Mouse (Mus musculus) urinary bladder, postnatal 4 days (tissue): Measurements from ENCODE around the gene Hsd17b1.

Experiments used
- DNase-seq, 2 experiments: peaks; one replicate each; pipeline ENCODE4 v3.0.0; 2021 to 2022; ENCODE audit warnings: low spot score in 2 of 2

Hsd17b1 gene

DNA sequence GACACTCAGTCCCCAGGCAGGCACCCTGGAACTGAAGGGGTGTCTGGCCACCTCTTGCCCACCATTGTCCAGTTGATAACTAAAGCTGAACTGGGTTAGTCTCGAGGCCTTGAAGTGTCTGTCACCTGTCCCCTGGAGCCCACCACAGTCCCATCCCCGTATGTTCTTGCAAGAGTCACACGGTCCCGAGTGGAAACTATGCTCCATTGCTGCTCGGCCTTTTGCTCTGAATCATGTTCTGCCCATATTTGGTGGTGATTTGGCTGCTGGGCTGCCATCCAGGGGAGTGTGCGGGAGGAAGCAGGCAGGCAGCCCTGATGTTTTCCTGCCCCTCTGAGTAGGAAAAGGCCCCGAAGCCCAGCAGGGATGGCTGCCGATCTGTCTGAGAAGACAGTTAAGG, 18.1 kb upstream of the Hsd17b1 start:
- DNase-seq: peak; percentile 73 to 80

DNA sequence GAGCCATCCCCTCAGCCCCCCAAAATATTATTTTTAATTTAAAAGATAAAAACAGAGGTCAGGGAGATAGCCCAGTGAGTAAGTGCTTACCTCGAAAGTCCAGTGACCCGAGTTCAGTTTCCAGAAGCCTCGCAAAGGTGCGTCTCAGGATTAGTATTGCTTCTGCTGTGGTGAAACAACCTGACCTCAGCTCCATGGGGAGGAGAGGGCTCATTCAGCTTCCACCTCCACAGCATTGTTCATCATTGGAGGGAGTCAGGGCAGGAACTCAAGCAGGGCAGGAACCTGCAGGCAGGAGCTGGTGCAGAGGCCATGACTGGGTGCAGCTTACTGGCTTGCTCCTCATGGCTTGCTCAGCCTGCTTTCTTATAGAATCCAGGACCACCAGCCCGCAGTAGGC, 17.2 kb upstream of the Hsd17b1 start:
- no peak for DNase-seq

DNA sequence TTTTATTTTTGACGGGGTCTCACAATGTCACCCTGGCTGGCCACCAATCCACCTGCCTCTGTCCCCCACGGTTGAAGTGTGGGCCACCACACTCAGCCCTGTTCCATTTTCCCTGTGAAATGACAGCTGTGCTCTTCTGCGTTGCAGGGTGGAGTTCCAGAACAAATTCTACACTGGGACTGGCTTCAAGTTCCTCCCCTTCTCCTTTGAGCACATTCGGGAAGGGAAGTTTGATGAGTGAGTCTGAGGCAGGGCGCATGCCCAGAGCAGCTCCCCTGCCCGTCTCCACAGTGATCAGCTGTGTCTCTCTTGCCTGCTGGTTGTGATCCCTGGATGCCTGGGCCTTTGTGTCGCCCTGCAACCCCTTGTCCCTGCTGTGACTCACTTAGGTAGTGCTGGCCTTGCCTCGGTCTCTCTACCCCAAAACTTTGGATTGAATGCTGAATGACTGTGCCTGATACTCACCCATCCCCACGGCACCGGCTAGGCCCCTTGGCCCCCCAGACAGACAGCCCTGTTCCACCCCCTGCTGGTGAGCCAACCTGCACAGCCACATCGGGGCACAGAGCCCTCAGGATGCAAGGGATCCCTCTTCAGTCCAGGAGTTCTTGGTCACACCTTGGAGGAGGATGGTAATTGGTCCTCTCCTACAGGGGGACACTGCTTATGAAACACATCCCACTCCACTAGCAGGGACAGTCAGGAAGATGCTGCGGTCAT, 15.9 kb upstream of the Hsd17b1 start:
- DNase-seq: peak in 1 of 2 experiments; percentile 63

DNA sequence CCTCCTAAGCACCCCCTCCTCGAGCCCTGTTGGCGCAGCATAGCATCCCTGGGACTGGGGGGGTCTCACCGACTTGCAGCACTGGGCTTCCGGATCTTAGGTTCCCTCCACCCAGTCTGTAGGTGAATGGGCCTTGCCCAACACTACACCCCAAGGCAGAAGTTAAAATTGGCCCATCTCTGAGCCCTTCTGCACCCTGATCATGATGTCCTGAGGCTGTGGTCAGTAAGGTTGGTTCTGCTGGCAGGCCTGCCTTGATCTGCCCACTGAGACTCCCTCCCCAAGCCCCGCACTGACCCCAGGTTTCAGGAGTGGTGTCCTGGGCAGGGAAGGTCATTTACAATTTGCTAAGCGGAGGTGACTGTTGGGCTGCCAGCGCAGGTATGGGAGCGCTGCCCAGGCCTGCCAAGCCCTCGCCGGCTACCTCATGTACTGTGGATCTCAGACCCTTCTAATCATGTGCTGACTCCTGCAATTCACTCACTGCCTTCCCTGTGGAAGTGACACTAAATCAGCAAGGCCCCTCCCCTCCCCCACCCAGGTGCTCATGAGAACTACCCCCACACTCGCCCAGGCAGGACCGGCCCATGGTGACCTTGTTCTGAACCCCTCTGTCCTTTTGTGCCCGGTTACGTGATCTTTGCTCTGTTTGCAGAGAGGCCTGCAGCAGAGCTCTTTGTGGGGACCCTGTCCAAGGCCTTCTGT, 15.1 kb upstream of the Hsd17b1 start:
- no peak for DNase-seq

DNA sequence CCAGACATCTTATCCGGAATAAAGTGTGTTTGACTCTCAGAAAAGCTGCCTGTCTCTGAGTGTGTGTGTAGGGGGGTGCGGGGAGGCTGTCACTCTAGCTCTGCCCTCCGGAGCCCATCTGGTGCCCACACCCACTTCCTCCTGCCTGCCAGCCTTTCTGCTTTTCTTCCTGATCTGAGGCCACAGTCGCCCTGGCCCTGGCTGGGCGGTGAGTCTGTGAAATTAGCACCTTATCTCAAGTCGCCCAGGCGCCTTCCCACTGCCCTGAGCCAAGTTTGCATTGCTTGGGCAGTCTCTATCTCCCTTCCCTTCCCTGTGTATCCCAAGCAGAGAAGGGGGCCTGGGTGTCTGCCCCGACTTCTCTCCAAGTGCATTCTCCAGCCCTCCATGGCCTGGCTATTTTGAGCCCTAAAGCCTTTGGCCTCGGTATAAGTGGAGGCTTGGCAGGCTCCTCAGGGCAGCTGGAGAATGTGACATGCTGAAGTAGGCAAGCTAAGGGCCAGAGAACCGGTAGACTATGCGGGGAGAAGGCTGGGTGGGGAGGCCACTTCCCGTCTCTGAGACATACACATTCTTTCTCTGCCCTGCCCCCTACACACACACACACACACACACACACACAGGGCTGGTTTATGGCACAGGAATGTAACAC, 14.4 kb upstream of the Hsd17b1 start:
- DNase-seq: peak in 1 of 2 experiments; percentile 73

DNA sequence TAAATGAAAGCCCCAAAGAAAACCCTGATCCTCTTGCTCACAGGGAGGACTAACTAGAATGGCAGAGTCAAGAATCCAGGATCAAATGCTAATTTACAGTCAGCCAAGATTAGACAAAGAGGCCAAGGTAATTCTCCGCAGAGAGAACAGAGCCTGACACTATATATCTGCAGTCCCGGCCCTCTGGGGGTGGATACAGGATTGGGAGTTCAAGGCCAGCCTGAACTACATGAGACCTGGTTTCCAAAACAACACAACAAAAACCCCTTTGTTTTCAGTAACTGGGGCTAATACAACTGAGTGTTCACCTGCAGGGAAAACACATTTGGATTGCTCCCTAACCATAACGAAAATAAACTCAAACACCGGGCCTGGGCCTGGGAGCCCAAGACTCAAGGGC, 13.7 kb upstream of the Hsd17b1 start:
- no peak for DNase-seq

DNA sequence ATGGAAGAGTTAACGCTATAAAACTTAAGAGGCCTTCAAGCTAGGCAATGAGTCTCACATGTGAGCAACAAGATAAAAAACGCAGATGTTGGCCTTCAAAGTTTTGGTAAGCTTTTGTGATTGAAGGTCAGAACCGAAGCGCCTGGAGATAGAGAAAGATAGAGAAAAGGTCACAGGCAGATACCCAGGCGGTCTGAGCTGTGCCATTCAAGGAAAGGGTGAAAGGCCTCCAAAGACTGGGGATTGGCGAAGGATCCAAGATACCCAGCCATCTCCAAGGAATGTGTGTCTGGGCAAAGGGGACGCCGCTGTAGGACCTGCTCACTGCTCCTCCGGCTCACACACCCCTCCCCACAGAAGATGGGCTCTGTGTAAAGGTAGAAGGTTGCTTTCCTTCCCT, 13.2 kb upstream of the Hsd17b1 start:
- DNase-seq: no peak

DNA sequence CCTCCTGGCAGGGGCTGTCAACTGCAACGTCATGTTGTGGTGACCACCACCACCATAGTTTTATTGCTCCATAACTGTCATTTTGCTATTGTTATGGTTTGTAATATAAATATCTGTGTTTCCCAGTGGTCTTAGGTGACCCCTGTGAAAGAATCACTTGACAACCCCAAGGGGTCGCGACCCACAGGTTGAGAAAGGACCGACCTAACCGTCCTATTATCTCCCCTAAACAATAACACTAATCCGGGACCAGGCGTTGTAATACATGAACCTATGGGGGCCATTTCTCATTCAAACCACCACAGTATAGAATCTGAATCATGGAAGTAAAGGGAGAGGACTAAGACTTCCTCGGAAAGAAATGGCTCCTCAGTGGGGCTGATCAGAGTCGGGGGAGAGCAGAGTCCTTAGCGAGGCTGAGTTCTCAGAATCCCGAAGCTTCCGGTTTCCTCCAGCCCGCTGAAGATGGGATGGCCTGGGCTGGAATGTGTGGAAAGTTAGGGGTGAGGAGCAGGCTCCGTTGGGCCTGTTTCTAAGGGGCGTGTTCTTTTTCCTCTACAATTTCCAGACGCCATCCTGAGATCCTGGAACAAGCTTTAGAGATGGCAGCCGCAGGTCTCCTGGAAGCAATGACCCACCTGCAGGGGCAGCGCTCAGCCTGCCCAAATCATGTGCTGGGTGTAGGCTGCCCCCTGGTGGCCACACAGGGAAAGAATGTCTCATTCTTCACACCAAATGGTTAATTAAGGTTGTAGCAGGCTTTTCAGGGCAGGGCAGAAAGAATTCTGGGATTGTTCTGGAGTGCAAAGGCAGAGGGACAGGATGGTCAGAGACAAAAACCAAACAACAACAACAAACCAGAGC, 11.4 kb upstream of the Hsd17b1 start:
- DNase-seq: peak; percentile 78 to 89

DNA sequence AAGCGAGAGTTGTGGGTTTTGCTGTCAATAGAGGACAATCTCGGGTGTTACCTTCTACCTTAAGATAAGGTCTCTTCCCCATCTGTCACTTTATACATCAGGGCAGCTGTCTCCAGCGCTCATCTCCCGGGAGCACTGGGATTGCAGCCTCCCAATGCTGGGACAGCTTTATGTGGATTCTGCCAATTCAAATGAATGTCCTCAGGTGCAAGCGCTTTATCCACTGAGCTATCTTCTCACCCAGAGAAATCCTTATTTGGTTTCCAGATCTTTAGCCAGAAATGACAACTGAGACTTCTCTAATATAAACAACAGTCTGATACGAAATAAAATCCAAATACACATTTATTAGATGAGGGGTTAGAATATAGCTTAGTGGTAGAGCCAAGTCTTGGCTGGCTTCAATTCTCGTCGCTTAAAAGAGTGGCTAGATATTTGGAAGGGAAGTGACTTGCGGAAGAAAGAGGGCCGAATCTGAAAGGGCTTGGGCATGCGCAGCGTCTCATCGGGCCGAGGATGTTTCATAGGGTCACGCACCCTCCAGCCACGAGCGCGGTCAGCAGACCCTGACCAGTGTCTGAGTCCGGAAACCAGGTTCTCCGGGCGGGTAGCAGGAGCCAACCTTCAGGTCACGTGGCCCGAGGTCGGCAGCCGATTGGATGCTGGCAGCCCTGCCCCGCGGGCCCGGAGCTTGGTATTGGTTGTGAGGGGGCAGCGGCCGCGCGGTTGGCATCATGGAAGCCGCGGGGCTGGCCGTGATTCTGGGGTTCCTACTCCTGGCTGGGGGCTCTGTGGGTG, 8.6 kb upstream of the Hsd17b1 start, which contains the start of gene Naglu:
Naglu (plus strand) TSS at position 622 of the 798 bp plus-strand sequence.
- peak; percentile 94 to 96 for DNase-seq

DNA sequence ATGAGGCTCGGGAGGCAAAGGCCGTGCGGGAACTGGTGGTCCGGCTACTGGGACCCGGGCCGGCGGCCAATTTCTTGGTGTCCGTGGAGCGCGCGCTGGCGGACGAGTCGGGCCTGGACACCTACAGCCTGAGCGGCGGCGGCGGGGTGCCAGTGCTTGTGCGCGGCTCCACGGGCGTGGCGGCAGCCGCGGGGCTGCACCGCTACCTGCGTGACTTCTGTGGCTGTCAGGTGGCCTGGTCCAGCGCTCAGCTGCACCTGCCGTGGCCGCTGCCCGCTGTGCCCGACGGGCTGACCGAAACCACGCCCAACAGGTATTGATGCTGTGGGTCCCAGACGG, 8.1 kb upstream of the Hsd17b1 start:
- DNase-seq: no peak

DNA sequence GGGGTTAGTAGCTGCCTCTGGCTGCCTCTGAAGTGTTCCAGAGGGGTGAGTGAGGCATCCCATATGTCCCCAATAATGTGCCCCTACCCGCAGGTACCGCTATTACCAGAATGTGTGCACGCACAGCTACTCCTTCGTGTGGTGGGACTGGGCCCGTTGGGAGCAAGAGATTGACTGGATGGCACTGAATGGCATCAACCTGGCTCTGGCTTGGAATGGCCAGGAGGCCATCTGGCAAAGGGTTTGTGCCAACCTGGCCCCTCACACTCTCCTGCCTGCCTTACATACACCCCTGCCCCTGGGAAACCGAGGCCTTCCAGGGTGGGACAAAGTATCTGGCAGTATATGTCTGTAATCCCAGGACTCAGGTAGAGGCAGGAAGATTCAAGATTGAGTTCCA, 7.2 kb upstream of the Hsd17b1 start:
- no peak for DNase-seq

DNA sequence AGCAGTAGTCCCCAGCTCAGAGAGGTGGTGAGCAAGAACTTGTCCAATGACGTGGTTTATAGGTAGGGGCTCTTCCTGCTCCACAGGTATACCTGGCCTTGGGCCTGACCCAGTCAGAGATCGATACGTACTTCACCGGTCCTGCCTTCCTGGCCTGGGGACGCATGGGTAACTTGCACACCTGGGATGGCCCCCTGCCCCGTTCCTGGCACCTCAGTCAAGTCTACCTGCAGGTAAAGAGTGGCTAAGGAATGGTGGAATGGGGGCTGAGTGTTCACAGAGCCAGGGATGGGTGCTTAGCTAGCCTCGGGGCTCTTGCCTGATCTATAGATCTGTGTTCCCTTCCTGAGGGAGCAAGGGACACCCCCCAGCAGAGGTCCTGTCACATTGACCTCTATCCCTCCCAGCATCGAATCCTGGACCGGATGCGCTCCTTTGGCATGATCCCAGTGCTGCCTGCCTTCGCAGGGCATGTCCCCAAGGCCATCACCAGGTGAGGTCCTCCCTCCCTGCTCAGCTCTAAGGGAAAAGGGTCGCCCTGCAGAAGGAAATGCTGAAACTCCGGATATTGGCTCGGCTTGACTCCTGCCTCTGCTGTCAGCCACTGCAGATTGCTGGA, 6.3 kb upstream of the Hsd17b1 start:
- no peak for DNase-seq

DNA sequence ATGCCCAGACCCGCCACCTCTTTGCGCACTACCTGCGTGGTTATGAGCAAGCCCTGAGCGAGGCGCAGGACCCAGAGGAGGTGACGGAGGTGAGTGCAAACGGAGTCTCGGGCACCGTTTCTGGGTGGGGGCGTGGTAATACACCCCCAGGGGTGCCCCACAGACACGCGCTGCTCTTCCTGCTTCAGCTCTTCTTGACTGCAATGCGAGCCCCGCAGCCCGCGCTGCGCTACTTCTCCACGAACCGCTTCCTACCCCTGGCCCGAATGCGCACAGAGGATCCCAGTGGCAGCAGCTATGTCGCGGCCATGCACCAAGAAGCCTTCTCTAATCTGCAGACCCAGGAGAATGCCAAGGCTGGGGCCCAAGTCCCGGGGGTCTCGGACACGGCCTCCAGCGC, 1.5 kb downstream of the Hsd17b1 start:
- DNase-seq: no peak

DNA sequence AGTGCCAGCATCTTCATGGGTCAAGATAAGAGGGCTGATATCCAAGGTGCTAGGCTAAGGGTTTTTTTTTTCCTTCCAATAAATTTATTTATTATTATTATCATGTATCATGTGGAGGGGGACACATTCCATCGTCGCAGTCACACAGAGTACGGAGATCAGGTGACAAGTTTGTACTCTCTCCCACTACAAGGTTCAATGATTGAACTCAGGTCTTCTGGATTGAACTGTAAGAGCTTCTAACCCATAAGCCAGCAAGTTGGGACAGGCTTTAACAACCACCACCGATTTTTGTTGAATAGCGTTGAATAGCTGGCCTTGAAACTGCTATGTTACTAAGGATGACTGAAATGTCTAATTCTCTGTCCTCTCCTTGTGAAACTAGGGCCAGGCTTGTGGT, 2.2 kb downstream of the Hsd17b1 start:
- DNase-seq: no peak

DNA sequence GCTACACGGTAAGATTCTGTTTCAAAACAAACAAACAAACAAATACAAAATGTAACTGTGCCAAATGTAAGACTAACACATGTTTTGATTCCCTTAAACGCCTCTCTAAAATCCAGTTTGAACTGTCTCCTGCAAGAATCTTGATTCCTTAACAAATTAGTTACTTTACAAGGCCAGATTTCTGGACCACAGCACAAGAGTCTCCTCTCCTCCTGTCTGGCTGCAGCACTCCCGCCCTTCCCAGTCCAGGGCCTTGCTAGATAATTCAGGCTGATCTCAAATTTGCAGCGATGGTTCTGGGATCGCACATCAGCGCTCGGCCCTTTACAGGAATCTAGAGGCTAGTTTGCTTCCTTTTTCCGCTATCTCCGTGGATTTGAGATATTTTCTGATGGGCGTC, 3.4 kb downstream of the Hsd17b1 start:
- no peak for DNase-seq

DNA sequence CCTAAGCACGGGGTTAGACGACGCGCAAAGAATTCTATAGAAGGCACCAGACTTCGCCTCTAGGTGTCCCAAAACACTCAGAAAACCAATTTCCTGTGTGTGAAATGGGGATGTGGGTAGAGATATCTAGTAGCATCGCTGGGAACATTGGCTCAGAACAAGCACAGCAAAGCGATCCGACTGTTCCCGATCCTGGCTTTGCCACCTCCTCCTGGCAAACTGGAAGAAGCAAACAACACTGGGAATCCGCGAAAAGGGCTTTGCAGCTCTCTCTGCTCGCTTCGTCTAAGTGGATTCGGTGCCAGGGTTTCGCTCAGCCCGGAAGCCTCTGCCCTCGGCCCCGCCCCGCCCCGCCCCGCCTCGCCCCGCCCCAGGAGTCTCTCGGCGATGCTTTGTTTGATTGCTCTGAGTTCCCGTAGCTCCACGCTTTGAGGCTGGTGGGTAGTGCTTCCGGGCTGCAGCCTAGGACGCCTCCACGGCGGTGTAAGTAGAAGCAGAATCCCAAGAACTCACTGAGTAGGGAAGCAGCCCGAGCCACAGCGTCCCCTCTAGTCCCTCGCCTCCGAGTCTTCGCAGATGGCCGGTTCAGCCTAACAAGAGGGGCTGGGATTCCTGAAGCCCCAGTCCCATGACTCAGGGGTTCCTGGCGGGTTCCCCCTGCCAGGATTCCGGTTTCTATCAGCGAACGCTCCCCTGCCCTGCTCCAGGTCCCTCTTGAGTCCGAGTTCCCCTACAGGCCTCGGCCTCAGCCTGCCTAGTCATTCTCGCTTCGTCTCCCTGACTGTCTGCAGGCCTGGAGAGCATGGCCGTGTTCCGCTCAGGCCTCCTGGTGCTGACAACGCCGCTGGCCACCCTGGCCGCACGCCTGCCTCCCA, 4.2 kb downstream of the Hsd17b1 start, which contains the start of gene Coasy:
Coasy (plus strand) TSS at position 358 of the 875 bp plus-strand sequence.
- DNase-seq: peak; percentile 79 to 81

DNA sequence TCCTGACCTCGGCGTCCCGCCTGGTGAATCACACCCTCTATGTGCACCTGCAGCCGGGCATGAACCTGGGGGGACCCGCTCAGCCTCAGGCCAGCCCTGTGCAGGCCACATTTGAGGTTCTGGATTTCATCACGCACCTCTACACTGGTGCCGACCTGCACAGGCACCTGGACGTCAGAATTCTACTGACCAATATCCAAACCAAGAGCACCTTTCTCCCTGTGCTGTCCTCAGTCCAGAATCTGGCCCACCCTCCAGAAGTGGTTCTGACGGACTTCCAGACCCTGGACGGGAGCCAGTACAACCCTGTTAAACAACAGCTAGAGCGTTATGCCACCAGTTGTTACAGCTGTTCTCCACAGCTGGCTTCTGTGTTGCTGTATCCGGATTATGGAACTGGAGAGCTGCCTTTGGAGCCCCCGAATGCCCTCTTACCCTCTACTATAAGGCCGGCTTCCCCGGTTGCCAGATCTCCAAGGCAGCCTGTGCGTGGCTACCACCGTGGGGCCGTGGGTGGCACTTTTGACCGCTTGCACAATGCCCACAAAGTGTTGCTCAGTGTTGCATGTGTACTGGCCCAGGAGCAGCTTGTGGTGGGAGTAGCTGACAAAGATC, 5.0 kb downstream of the Hsd17b1 start:
- DNase-seq: peak in 1 of 2 experiments; percentile 45

DNA sequence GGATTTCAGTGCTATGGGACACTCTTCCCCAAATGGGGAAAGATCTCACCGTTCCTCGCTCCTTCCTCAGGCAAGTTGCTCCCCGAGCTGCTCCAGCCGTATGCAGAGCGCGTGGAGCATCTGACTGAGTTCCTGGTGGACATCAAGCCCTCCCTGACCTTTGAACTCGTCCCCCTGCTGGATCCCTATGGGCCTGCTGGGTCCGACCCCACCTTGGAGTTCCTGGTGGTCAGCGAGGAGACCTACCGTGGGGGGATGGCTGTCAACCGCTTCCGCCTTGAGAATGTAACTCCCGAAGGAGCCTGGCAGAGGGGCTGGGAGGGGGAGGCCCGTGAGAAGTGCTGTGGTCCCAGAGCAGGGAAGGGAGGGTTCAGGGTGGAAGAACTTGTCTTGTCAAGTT, 6.0 kb downstream of the Hsd17b1 start:
- DNase-seq: no peak

DNA sequence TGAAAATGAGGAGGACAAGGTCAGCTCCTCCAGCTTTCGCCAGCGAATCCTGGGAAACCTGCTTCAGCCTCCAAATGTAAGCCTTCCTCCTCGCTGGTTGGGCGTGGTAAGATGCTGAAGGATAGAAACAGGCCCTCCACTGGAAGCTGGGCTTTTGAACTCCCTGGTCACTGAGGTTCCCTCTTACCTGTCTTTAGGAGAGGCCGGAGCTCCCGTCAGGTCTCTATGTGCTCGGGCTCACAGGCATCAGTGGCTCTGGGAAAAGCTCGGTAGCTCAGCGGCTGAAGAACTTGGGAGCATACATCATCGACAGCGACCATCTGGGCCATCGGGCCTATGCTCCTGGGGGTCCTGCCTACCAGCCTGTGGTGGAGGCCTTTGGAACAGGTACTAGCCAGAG, 6.6 kb downstream of the Hsd17b1 start:
- no peak for DNase-seq
